Mouse (Mus musculus): ENCODE measurements around the gene Ube3b. TPM values are rescaled to one million over a fixed set of nuclear protein-coding genes. Genes with fewer than 3 reads are reported as not detected.

Gene Ube3b
- total RNA-seq, 2 experiments from 2014 or later: 65.9 to 79.5 TPM

GRCm38 (mm10) chr5:114423961-114424360 is 43.6 kb downstream of the Ube3b start:
- DNase-seq: no peak

DNA sequence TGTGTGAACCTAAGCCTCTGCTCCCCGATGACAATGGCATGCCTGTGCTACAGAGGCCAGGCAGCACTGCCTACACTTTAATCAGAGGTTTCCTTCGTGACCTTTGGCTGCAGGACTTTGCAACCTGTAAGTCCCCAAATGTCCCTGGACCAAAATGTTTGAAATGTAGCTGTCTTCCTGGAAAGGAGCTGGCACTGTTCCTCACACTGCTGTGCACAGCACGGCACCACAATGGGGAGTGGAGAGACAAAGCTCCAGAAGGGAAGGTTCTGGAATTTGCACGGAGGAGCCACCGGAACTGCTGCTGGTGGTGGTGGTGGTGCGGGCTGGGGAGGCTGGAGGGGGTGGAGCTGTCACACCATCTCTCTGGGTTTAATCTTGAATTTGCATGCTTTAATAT is 46.3 kb downstream of the Ube3b start:
- no peak for DNase-seq

GRCm38 (mm10) chr5:114428621-114429020 is 48.2 kb downstream of the Ube3b start:
- DNase-seq: no peak

- DNase-seq: no peak
Observed at GRCm38 (mm10) chr5:114429781-114430180, 49.4 kb downstream of the Ube3b start.

- no peak for DNase-seq
Observed at GRCm38 (mm10) chr5:114434359-114434758, 54.0 kb downstream of the Ube3b start.

DNA sequence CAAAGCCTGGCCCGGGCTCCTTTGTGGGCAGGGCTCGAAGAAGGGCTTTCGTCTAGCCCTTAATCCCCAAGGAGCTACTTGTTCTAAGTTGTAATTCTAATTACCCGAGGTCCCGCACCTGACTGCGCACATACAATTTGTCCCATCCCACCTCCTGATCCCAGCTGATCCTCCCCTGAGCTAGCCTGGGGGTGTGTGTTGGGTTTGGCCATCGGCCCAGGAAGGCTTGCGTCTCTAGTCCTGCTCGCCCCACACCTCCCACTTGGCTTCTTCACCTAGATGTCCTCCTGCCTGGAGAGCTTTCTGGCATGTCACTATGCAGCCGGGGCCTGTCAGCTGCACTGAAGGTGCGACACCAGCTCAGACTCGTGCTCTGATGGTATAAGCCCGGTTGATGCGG is 55.2 kb downstream of the Ube3b start:
- no peak for DNase-seq

- DNase-seq: peak; percentile 99
Observed at GRCm38 (mm10) chr5:114443566-114444367, 63.4 kb downstream of the Ube3b start, which contains the start of the genes Mmab and Mvk. Mmab (minus strand) TSS chr5:114444060. Mvk (plus strand) TSS chr5:114444269.

DNA sequence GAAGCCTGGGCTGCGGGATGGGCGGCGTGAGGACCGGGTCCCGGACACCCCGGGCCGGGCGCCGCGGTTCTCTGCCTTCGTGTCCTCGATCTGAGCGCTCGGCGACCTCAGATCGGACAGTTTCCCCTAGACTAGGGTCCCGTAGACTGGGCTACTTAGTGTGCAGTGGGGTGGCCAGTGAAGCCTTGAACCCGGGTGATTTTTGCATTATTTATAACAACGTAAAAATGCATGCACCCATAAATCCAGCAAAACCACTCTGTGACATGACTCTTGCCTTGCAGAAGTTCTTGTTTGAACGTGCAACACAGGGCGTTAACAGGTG is 63.9 kb downstream of the Ube3b start:
- no peak for DNase-seq

DNA sequence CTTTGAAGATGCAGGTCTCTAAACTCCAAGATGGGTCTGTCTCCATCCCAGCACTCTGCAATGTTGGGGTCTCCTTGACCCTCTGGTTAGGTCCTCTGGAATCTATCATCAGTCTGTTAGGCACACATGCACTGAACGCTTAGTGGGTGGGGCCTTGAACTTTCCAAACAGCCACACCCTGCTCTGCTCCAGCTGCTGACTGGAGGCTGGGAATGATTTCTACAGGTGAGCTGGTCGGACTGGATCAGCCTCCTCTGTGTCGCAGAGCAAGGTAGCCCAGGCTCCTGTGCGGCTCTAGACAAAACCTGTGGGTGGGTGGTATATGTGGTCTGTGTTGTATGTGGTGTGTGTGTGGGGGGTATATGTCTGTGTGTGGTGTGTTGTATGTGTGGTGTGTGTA is 68.6 kb downstream of the Ube3b start:
- DNase-seq: no peak

GRCm38 (mm10) chr5:114456287-114456686 is 75.9 kb downstream of the Ube3b start:
- DNase-seq: no peak

DNA sequence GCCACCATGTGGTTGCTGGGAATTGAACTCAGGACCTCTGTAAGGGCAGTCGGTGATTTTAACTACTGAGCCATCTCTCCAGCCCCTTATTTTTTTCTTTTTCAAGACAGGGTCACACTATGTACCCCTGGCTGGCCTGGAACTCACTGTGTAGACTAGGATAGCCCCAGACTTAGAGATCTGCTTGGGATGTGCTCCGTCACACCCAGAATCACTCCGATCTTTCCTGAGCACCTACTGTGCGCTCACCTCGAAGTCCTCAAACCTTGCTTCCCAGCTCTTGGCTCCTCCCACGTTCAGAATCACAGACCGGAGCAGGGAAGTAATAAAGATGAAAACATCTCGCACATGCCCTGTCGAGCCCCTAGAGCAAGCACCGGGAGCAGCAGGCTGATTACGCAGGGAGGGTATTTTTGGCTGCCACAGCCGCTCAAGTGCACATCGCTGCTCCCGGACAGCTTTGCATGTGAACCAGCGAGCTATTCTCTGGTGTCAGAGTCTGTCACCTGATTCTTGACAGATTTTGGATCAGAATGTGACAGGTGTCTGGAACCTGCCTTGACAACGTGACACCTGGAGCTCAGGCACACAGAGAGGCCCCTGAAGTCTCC is 76.7 kb downstream of the Ube3b start:
- no peak for DNase-seq

GRCm38 (mm10) chr5:114461238-114461637 is 80.8 kb downstream of the Ube3b start:
- peak; percentile 91 for DNase-seq

- DNase-seq: peak; percentile 85
Observed at GRCm38 (mm10) chr5:114462067-114463040, 81.9 kb downstream of the Ube3b start.

DNA sequence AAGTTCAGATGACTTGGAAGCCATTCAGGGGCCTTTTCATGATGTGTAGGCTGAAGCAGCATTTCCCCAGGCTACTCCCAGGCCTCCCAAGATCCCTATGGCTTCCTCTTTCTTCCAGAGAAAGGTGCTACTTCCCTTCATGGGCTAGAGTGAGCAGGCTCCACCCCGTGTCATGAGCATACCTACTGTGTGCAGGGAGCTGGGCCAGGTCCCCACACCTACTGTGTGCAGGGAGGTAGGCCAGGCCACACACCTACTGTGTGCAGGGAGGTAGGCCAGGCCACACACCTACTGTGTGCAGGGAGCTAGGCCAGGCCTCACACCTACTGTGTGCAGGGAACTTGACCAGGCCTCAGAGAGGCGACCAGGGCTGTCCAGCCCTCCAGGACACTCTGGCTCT is 84.2 kb downstream of the Ube3b start:
- no peak for DNase-seq

- DNase-seq: no peak
Observed at GRCm38 (mm10) chr5:114465641-114466040, 85.2 kb downstream of the Ube3b start.

DNA sequence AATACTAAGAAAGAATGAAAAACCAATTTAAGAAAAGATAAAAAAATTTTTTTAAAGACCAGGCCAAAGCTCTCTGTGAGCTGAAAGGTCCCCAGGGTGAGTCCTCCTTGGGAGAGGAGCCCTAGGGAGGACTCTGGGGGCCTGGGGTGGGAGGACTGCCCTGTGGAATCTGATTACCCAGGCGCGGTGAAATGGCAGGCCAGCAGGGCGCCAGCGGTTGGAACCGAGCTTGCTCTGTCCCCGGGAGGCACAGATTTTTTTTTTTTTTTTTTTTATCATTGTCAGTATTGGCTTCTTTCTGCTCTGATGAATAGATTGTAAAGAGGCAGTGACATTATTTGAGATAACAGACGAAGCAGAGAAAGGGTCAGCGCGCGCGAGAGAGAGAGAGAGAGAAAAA is 86.6 kb downstream of the Ube3b start:
- peak; percentile 58 for DNase-seq

DNA sequence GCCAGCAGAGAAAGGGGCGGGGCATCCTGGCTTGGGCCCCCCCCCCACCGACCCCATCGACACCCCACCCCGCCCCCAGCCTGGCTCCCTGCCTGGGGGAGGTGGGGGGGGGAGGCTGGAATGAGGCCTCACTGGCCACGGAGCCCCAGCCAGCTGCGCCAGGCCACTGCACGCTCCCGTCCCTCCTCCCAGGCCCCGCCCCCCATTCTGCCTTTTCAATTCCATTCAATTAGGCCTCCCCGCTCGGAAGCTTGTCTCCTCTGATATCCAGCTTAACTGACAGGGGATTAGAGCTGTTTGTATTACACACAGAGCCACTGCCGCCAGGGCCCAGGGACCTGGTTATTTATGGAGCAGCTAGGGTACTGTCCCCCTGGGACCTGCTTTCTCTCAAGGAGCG is 87.0 kb downstream of the Ube3b start:
- DNase-seq: peak; percentile 84

DNA sequence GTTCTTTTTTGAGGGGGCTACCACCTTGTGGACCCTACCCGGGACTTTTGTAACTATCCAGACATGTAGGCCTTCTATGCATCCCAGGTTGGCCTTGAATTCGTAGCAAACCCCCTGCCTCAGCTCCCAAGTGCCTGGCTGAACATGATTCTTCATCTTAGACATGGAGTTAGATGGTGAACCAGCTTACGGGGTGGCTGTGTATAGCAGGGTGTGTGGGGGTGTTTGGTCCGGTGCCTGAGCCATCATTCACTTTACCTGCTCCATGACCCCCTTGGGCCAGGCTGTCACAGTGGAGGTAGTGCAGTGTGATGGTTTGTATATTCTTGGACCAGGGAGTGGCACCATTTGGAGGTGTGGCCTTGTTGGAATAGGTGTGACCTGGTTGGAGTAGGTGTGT is 87.6 kb downstream of the Ube3b start:
- DNase-seq: no peak

DNA sequence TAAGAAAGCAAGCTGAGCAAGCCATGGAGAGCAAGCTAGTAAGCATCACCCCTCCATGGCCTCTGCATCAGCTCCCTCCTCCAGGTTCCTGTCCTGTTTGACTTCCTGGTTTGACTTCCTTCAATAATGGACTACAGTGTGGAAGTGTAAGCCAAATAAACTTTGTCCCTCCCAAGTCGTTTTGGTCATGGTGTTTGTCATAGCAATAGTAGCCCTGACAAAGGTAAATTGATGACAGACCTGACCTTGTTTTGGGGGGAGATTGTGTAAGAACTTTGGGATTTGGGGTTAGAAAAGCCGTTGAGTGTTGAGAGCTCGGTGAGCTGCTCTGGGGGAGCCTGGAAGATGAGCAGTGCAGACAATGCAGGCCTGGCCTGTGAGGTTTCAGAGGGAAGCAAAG is 90.0 kb downstream of the Ube3b start:
- DNase-seq: no peak
